Mouse (Mus musculus) liver, postnatal 0 days (tissue): ENCODE results near the gene Bcar3. TPM values are rescaled to one million over a fixed set of nuclear protein-coding genes. Genes with fewer than 3 reads are reported as not detected.

ENCODE experiments used
- ATAC-seq: fragments of 200-750 bp; cut with Nextera tagmentation; 2 replicates; pipeline ENCODE4 v1.8.0; 2017; ENCODE audit warnings: mild to moderate bottlenecking, moderate library complexity
- DNase-seq: peaks from one replicate; pipeline ENCODE4 v3.0.0-alpha.2; 2016
- H3K27ac ChIP-seq: fragments of 300-500 bp; sonication (generic); 2 replicates; pipeline ENCODE4 v1.5.1; 2014; ENCODE audit warnings: antibody characterized with exemption, moderate library complexity, mild to moderate bottlenecking, low read depth
- H3K27me3 ChIP-seq: fragments of 300-500 bp; sonication (generic); 2 replicates; pipeline ENCODE4 v1.6.1; 2014; ENCODE audit warnings: low read length, control low read depth, mixed read lengths; ENCODE audit not compliant: insufficient read depth
- H3K36me3 ChIP-seq: fragments of 300-500 bp; sonication (generic); replicated peaks from 2 replicates; pipeline ENCODE4 v1.6.1; 2014; ENCODE audit warnings: mild to moderate bottlenecking, control low read depth, low read length, moderate library complexity, mixed read lengths; ENCODE audit not compliant: insufficient read depth
- H3K4me1 ChIP-seq: fragments of 300-500 bp; sonication (generic); 2 replicates; pipeline ENCODE4 v1.6.1; 2014; ENCODE audit warnings: antibody characterized with exemption, mild to moderate bottlenecking, control low read depth; ENCODE audit not compliant: insufficient read depth
- H3K4me2 ChIP-seq: fragments of 300-500 bp; sonication (generic); 2 replicates; pipeline ENCODE4 v1.6.1; 2014; ENCODE audit warnings: low read depth, mild to moderate bottlenecking, low read length, moderate library complexity, mixed read lengths
- H3K4me3 ChIP-seq: fragments of 300-500 bp; sonication (generic); 2 replicates; pipeline ENCODE4 v1.5.1; 2014; ENCODE audit warnings: low read depth, low read length
- H3K9ac ChIP-seq: fragments of 300-500 bp; sonication (generic); replicated peaks from 2 replicates; pipeline ENCODE4 v1.6.1; 2014; ENCODE audit warnings: mild to moderate bottlenecking, moderate library complexity
- H3K9me3 ChIP-seq: fragments of 300-500 bp; sonication (generic); 2 replicates; pipeline ENCODE4 v1.6.1; 2016; ENCODE audit warnings: mild to moderate bottlenecking, control low read depth, low read length, mixed read lengths
- CTCF ChIP-seq: sonication (generic); IDR thresholded peaks from 2 replicates; pipeline ENCODE4 v1.5.1; 2016; ENCODE audit warnings: antibody characterized with exemption, low read depth
- EP300 ChIP-seq: IDR thresholded peaks from 2 replicates; pipeline ENCODE4 v1.6.1; 2016; ENCODE audit warnings: antibody characterized with exemption, low read depth, mild to moderate bottlenecking
- WGBS: fragments of 180-500 bp; shearing (Covaris S2); extraction: QIAGEN DNeasy Blood & Tissue Kit; methylation state at CpG from one replicate; pipeline ENCODE4 v1.1.7; 2014; ENCODE audit not compliant: insufficient replicate concordance; 5-methylcytosine and 5-hydroxymethylcytosine counted together
- polyA plus RNA-seq: library from polyadenylated mRNA; unstranded; fragments of >200 nt; fragmentation: Nextera tagmentation; extraction: Ambion mirVana; gene quantifications from 2 replicates; pipeline ENCODE4 v1.2.1, GENCODE M21; 2015

Gene Bcar3
- polyA plus RNA-seq, 1 experiment from 2014 or later = 11.2 TPM

GRCm38 (mm10) chr3:122313936-122314335 is 20.0 kb downstream of the Bcar3 start:
- DNase-seq = no peak
- no peak overlapping the region for H3K4me3 ChIP-seq
- no peaks in the 10 kb centered on the region for H3K36me3 ChIP-seq
- ATAC-seq = no peak
- no peak overlapping the region for H3K4me2 ChIP-seq
- 33% methylated on average over 7 of the region's 7 CpGs for WGBS
- H3K4me1 ChIP-seq = peaks cover 5% of the 10 kb centered on the region
- TF ChIP-seq CTCF (no peak), EP300 (no peak)
- no peaks in the 10 kb centered on the region for H3K9me3 ChIP-seq
- H3K9ac ChIP-seq = no peak overlapping the region
- no peak overlapping the region for H3K27ac ChIP-seq
- H3K27me3 ChIP-seq = no peaks in the 10 kb centered on the region

DNA sequence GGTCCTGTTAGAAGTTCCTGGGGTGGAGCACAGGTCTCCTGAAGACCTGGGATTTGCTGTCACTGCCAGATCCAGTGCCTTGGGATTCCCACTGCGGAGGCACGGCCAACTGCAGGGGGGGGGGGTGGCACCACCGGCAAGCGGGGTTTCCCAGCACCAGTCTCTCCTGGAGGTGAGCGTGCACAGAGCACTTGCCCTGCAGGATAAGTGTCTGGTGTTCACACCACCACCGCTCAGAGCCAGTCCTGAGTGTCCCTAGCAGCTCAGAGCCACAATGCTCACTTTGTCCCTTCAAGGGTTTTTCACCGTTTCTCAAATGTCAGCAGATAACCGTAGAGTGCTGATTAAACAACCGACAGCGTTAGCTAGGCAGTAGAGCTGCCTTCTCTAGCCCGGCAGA is 22.7 kb downstream of the Bcar3 start:
- H3K27ac ChIP-seq = no peak overlapping the region
- H3K4me2 ChIP-seq = peak overlapping the region; percentile 35; the same call in 1 of the 2 replicates
- no peaks in the 10 kb centered on the region for H3K9me3 ChIP-seq
- peaks cover 5% of the 10 kb centered on the region for H3K4me1 ChIP-seq
- no peak overlapping the region for H3K9ac ChIP-seq
- no peak overlapping the region for H3K4me3 ChIP-seq
- DNase-seq (no peak), ATAC-seq (no peak)
- WGBS = 31% methylated on average over 11 of the region's 11 CpGs
- H3K36me3 ChIP-seq = no peaks in the 10 kb centered on the region
- no peaks in the 10 kb centered on the region for H3K27me3 ChIP-seq
- TF ChIP-seq EP300 = no peak
- TF ChIP-seq CTCF = no peak

DNA sequence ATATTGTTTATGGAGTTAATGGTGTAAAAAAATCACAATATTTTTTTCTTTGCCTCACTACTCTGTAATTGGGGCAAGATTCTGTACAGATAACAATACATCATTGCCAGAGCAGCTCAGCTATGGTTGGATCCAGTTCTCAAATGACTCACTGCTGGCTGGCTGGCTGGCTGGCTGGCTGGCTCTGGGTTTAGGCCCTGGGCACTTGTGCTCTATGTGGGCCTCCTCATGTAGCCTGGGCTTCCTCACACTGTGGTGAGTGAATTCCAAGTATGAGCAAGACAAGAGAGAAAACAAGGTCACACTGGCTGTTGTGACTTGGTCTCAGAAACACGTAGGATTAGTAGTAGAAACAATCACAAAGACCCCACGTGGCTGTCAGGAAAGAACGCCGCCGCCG is 23.4 kb downstream of the Bcar3 start:
- H3K4me3 ChIP-seq = no peak overlapping the region
- 90% methylated on average over 6 of the region's 6 CpGs for WGBS
- TF ChIP-seq EP300 (no peak), CTCF (no peak)
- H3K27ac ChIP-seq = no peak overlapping the region
- no peaks in the 10 kb centered on the region for H3K27me3 ChIP-seq
- DNase-seq (no peak), ATAC-seq (no peak)
- H3K4me2 ChIP-seq = no peak overlapping the region
- H3K4me1 ChIP-seq = peaks cover 5% of the 10 kb centered on the region
- H3K9me3 ChIP-seq = no peaks in the 10 kb centered on the region
- no peaks in the 10 kb centered on the region for H3K36me3 ChIP-seq
- H3K9ac ChIP-seq = no peak overlapping the region

GRCm38 (mm10) chr3:122322226-122322625 is 28.3 kb downstream of the Bcar3 start:
- TF ChIP-seq EP300 (no peak), CTCF (no peak)
- H3K4me1 ChIP-seq = peaks cover 3% of the 10 kb centered on the region; the same call in 1 of the 2 replicates
- 41% methylated on average over 9 of the region's 9 CpGs for WGBS
- no peaks in the 10 kb centered on the region for H3K27me3 ChIP-seq
- H3K9me3 ChIP-seq = no peaks in the 10 kb centered on the region
- ATAC-seq = no peak
- H3K4me2 ChIP-seq = no peak overlapping the region
- H3K9ac ChIP-seq = no peak overlapping the region
- H3K27ac ChIP-seq = no peak overlapping the region
- no peak overlapping the region for H3K4me3 ChIP-seq
- no peaks in the 10 kb centered on the region for H3K36me3 ChIP-seq
- DNase-seq = no peak

DNA sequence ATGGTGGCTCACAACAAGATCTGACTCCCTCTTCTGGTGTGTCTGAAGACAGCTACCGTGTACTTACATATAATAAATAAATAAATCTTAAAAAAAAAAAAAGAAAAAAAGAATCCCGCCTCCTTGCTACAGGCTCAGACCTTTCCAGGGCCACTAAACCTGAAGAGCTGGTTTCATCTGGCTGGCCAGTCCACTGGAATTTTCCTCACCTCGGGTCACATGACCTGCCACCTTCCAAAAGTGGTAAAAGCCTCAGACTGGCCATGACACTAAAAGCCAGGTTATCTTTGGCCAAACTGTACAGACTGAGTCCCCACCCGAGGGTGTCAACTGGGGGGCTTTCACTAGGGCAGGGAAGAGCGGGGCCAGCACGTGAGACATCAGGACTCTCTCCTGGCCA is 29.9 kb downstream of the Bcar3 start:
- DNase-seq = no peak
- ATAC-seq = no peak
- no peaks in the 10 kb centered on the region for H3K36me3 ChIP-seq
- peaks cover 3% of the 10 kb centered on the region; the same call in 1 of the 2 replicates for H3K4me1 ChIP-seq
- no peak overlapping the region for H3K27ac ChIP-seq
- H3K4me3 ChIP-seq = no peak overlapping the region
- no peak for TF ChIP-seq CTCF
- no peak for TF ChIP-seq EP300
- WGBS = 76% methylated on average over 6 of the region's 6 CpGs
- H3K9me3 ChIP-seq = no peaks in the 10 kb centered on the region
- H3K4me2 ChIP-seq = no peak overlapping the region
- H3K9ac ChIP-seq = no peak overlapping the region
- H3K27me3 ChIP-seq = no peaks in the 10 kb centered on the region

DNA sequence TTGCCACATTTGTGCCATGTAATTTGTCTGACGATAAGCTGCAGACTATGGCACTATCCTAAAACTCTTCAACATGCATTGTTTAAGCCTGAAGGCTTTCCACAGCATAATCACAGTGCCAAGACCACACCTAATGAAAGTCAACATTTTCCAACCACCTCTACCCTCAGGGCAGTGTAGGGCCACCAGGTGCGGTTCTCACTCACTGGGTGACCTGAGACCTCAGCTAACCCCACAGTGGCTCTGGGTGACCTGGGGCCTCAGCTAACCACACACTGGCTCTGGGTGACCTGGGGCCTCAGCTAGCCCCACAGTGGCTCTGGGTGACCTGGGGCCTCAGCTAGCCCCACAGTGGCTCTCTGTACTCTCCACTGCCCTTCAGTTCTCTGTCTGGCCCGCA is 30.6 kb downstream of the Bcar3 start:
- no peak overlapping the region for H3K4me2 ChIP-seq
- H3K27me3 ChIP-seq = no peaks in the 10 kb centered on the region
- 75% methylated on average over 3 of the region's 3 CpGs for WGBS
- H3K4me3 ChIP-seq = no peak overlapping the region
- TF ChIP-seq CTCF (no peak), EP300 (no peak)
- H3K4me1 ChIP-seq = peaks cover 3% of the 10 kb centered on the region; the same call in 1 of the 2 replicates
- H3K9ac ChIP-seq = no peak overlapping the region
- H3K27ac ChIP-seq = no peak overlapping the region
- no peaks in the 10 kb centered on the region for H3K36me3 ChIP-seq
- peak; percentile 53 for ATAC-seq
- no peak for DNase-seq
- no peaks in the 10 kb centered on the region for H3K9me3 ChIP-seq

DNA sequence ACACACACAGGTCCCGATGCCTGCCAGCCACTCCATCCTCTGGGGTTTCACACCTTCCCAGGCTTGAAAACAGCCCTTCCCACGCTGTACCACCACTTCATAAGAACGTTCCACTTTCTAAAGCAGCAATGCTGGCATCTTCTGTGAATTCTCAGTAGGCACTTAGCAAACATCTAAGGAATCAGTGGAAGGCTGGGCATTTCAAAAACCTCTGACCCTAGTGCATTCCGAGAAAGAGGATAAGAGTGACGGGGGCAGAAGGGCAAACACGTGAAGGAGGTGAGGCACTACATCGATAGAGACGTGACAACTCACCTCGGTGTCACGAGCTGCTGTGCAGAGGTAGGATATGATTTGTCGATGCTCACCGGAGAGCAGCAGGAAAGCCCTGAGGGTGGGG is 36.5 kb downstream of the Bcar3 start:
- Histone ChIP-seq H3K27ac (no peak overlapping the region), H3K9ac (no peak overlapping the region), H3K27me3 (no peaks in the 10 kb centered on the region), H3K4me3 (no peak overlapping the region), H3K36me3 (no peaks in the 10 kb centered on the region), H3K4me1 (no peaks in the 10 kb centered on the region), H3K4me2 (no peak overlapping the region), H3K9me3 (no peaks in the 10 kb centered on the region)
- no peak for DNase-seq
- ATAC-seq = no peak
- TF ChIP-seq EP300 (no peak), CTCF (no peak)
- 62% methylated on average over 12 of the region's 12 CpGs for WGBS
